Mouse (Mus musculus): Measurements from ENCODE around the gene Zfp704.

DNA sequence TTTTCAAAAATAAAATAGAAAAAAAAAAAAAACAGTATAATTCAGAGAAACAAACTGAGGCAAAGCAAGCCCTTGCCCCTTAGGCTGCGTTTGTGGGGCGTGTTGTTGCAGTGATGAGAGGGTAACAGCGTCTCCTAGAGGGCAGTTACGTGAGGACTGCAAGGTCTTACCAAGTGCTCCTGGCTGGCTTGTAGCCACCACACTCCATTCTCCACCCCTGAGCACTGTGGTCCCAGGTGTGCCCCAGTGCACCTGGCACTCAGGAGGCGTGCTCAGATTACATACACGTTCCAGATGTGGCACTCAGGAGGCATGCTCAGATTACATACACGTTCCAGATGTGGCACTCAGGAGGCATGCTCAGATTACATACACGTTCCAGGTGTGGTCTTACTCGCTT lies 7.2 kb upstream of the Zfp704 start:
- TF ChIP-seq GATA1 (IDR thresholded peaks at IDR 0.05; ENCODE audit: borderline replicate concordance, low read length), result no peak
- TF ChIP-seq FLI1 (IDR thresholded peaks at IDR 0.05; ENCODE audit: low read length), result no peak

All from megakaryocyte, embryonic 14.5 days (primary cell).